Mouse (Mus musculus) midbrain, postnatal 0 days (tissue): Measurements from ENCODE around the gene Cpne4. TPM values are rescaled to one million over a fixed set of nuclear protein-coding genes. Genes with fewer than 3 reads are reported as not detected.

ENCODE experiments used
- ATAC-seq: fragments of 200-750 bp; cut with Nextera tagmentation; 2 replicates; pipeline ENCODE4 v1.8.0; 2017; ENCODE audit warnings: moderate number of reproducible peaks, mild to moderate bottlenecking, moderate TSS enrichment, moderate library complexity; ENCODE audit not compliant: low FRiP score
- DNase-seq: peaks from one replicate; pipeline ENCODE4 v3.0.0-alpha.2; 2015; ENCODE audit warnings: low spot score
- H3K27ac ChIP-seq: fragments of 300-500 bp; sonication (generic); 2 replicates; pipeline ENCODE4 v1.5.1; 2014; ENCODE audit warnings: low read depth, mild to moderate bottlenecking, low read length, mixed read lengths
- H3K27me3 ChIP-seq: fragments of 300-500 bp; sonication (generic); 2 replicates; pipeline ENCODE4 v1.6.1; 2014; ENCODE audit warnings: low read length, control low read depth, mixed read lengths; ENCODE audit not compliant: insufficient read depth
- H3K36me3 ChIP-seq: fragments of 300-500 bp; sonication (generic); 2 replicates; pipeline ENCODE4 v1.6.1; 2014; ENCODE audit warnings: low read length, control low read depth, mixed read lengths; ENCODE audit not compliant: insufficient read depth
- H3K4me1 ChIP-seq: fragments of 300-500 bp; sonication (generic); 2 replicates; pipeline ENCODE4 v1.6.1; 2014; ENCODE audit warnings: mild to moderate bottlenecking, control low read depth, antibody characterized with exemption, low read length, mixed read lengths; ENCODE audit not compliant: insufficient read depth
- H3K4me2 ChIP-seq: fragments of 300-500 bp; sonication (generic); 2 replicates; pipeline ENCODE4 v1.6.1; 2014; ENCODE audit warnings: low read depth, mild to moderate bottlenecking, low read length, mixed read lengths; ENCODE audit not compliant: poor library complexity, severe bottlenecking
- H3K4me3 ChIP-seq: fragments of 300-500 bp; sonication (generic); 2 replicates; pipeline ENCODE4 v1.5.1; 2014; ENCODE audit warnings: low read depth, mild to moderate bottlenecking, low read length, moderate library complexity
- H3K9ac ChIP-seq: fragments of 300-500 bp; sonication (generic); replicated peaks from 2 replicates; pipeline ENCODE4 v1.6.1; 2014; ENCODE audit warnings: mild to moderate bottlenecking, low read length, moderate library complexity, mixed read lengths; ENCODE audit not compliant: poor library complexity, severe bottlenecking
- H3K9me3 ChIP-seq: fragments of 300-500 bp; sonication (generic); 2 replicates; pipeline ENCODE4 v1.6.1; 2016; ENCODE audit warnings: low read length, control low read depth
- CTCF ChIP-seq: IDR thresholded peaks from 2 replicates; pipeline ENCODE4 v1.5.1; 2016; ENCODE audit warnings: antibody characterized with exemption, mild to moderate bottlenecking
- WGBS: fragments of 180-500 bp; shearing (Covaris S2); extraction: QIAGEN DNeasy Blood & Tissue Kit; methylation state at CpG from one replicate; pipeline ENCODE4 v1.1.7; 2014; 5-methylcytosine and 5-hydroxymethylcytosine counted together
- polyA plus RNA-seq: library from polyadenylated mRNA; unstranded; fragments of >200 nt; fragmentation: Nextera tagmentation; extraction: Ambion mirVana; gene quantifications from 2 replicates; pipeline ENCODE4 v1.2.1, GENCODE M21; 2015
- total RNA-seq: library from RNA; depleted of rRNA; stranded (reverse); fragments of >200 nt; gene quantifications from 2 replicates; pipeline ENCODE4 v1.2.3, GENCODE M21; 2014; rRNA removed

The Cpne4 gene
- total RNA-seq (25.5 and 29.3 TPM in 2 replicates), polyA plus RNA-seq (38.3 and 38.5 TPM in 2 replicates)

DNA sequence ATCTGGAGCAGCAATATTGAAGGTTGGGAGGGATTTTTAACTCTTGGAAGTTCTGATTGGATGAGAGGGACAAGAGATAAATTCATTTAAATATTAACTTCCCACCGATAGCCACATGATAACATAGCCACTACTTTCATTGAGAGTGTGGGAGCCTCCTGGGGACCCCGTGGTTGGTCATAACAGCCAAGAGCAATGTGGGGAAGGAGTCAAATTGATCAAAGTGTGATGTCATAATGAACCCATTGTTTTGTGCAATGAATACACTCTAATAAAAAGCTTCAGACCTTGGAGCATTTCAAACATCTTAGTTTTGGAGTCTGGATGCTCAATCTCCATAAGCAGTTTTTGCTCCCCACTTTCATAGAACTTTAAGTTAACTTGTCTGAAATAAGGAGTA, at the start of gene Cpne4:
Gene Cpne4 (plus strand): TSS at position 301 of the 400 bp plus-strand sequence.
- Histone ChIP-seq H3K36me3 (no peaks in the 10 kb centered on the region), H3K9ac (no peak within 1 kb of the TSS), H3K27ac (no peak within 1 kb of the TSS), H3K27me3 (no peaks in the 10 kb centered on the region), H3K4me2 (no peak within 1 kb of the TSS), H3K4me3 (no peak within 1 kb of the TSS), H3K9me3 (no peaks in the 10 kb centered on the region), H3K4me1 (no peaks in the 10 kb centered on the region)
- 91% methylated on average over 2 of the region's 2 CpGs for WGBS
- DNase-seq (no peak), ATAC-seq (no peak)
- TF ChIP-seq CTCF, result no peak

DNA sequence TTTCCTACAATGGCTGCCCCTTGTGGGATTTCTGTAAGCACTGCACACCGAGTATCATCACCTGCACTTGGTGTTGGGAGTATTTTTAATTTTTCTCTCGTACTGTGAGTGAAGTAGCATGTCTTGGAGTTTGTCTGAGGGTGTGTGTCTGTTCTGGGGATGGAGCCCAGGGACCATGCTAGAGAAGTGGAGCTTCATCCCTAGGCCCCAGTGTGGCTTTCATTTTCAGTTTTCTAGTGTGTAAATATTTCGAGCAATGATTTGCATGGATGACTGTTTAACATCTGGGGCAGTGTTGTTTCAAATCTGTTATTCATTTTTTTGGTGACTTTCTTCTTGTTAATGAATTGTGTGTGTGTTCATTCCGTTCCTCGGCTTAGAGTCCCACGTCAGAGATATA, 31.9 kb upstream of the Cpne4 start:
- no peak overlapping the region for H3K4me2 ChIP-seq
- H3K9me3 ChIP-seq, result no peaks in the 10 kb centered on the region
- H3K36me3 ChIP-seq, result no peaks in the 10 kb centered on the region
- no peak overlapping the region for H3K9ac ChIP-seq
- TF ChIP-seq CTCF, result no peak
- H3K27me3 ChIP-seq, result no peaks in the 10 kb centered on the region
- DNase-seq (no peak), ATAC-seq (no peak)
- 84% methylated on average over 6 of the region's 6 CpGs for WGBS
- H3K4me3 ChIP-seq, result no peak overlapping the region
- H3K27ac ChIP-seq, result no peak overlapping the region
- H3K4me1 ChIP-seq, result no peaks in the 10 kb centered on the region

DNA sequence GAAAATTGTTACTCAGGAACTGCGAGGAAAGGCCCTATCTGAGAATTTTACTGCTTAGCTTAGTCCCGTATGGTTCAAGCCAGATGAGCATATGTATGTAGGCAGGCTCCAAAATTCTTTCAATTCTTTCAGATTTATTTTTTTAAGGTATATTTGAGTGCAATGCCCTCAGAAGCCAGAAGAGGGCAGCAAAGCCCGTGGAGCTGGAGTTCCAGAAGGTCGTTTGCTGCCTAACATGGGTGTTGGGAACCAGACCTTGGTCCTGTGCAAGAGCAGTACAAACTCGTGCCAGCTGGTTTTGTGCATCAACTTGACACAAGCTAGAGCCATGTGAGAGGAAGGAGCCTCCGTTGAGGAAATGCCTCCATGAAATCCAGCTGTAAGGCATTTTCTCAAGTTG, 11.6 kb upstream of the Cpne4 start:
- no peak for DNase-seq
- 58% methylated on average over 6 of the region's 6 CpGs for WGBS
- Histone ChIP-seq H3K36me3 (no peaks in the 10 kb centered on the region), H3K4me1 (no peaks in the 10 kb centered on the region), H3K4me3 (no peak overlapping the region), H3K27me3 (no peaks in the 10 kb centered on the region), H3K27ac (no peak overlapping the region), H3K9ac (no peak overlapping the region), H3K4me2 (no peak overlapping the region), H3K9me3 (no peaks in the 10 kb centered on the region)
- ATAC-seq, result no peak
- peak; percentile 52 for TF ChIP-seq CTCF

DNA sequence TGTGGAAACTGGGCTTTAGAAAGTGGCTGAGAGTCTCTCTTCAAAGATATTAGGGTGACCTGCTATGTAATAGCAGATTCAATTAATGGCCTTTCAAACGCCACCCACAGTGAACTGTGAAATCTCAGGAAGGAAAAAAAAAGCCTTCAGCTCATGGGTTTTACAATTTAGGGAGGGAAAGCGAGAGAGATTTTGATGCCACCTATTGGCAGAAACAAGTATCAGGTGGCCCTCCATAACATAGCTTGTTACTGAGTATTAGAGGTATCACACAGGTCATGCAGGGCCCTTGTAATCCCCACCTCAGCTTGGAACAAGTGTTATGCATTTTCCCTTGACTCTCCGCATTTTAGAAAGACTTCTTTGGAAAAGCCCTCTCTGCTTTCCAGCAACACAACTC, 18.7 kb downstream of the Cpne4 start:
- no peaks in the 10 kb centered on the region for H3K9me3 ChIP-seq
- no peak overlapping the region for H3K9ac ChIP-seq
- peaks cover 7% of the 10 kb centered on the region; the same call in 1 of the 2 replicates for H3K27me3 ChIP-seq
- no peak overlapping the region for H3K4me3 ChIP-seq
- ATAC-seq (no peak), DNase-seq (peak; percentile 51)
- H3K36me3 ChIP-seq, result no peaks in the 10 kb centered on the region
- peak; percentile 77 for TF ChIP-seq CTCF
- no peak overlapping the region for H3K4me2 ChIP-seq
- H3K27ac ChIP-seq, result no peak overlapping the region
- H3K4me1 ChIP-seq, result no peaks in the 10 kb centered on the region
- WGBS, result 40% methylated on average over 3 of the region's 3 CpGs

DNA sequence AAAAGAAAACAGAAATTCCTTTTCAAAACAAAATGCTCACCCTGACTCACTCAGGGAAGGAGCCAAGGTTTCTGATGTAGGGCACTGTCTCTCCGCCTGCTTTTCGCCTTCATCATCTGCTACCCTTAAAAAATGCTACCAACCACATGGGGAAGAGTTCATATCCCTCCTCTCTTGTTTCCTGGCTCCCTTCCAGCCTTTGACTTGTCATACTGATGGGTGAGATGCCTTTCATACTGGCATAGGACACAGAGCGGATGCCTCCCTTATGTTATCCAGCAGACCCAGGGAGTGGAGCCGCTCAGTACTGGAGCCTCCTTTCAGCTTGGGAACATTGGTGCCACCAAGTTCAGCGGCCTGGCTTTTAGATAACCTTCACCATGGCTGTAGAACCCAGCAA, 19.4 kb downstream of the Cpne4 start:
- H3K9me3 ChIP-seq, result no peaks in the 10 kb centered on the region
- H3K4me3 ChIP-seq, result no peak overlapping the region
- no peak overlapping the region for H3K27ac ChIP-seq
- no peak overlapping the region for H3K4me2 ChIP-seq
- ATAC-seq (no peak), DNase-seq (no peak)
- peaks cover 7% of the 10 kb centered on the region; the same call in 1 of the 2 replicates for H3K27me3 ChIP-seq
- TF ChIP-seq CTCF, result no peak
- WGBS, result 89% methylated on average over 5 of the region's 5 CpGs
- H3K4me1 ChIP-seq, result no peaks in the 10 kb centered on the region
- H3K9ac ChIP-seq, result no peak overlapping the region
- no peaks in the 10 kb centered on the region for H3K36me3 ChIP-seq

DNA sequence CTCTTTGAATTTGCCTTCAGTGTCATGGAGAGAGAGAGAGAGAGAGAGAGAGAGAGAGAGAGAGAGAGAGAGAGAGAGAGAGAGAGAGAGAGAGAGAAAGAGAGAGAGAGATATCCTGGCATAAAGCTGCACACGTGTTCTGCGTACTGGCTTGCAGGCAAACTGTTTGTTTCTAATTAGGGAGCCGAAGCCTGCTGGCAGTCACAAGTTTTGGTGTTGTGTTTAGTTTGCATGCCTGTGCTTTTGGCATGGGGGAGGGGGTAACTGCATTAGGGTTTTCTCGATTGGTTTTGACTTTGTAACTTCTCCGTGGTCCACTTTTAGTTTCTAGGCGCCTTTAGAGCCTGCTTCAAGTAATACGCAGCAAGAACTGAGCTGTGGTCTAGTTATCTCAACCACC, 20.0 kb downstream of the Cpne4 start:
- DNase-seq (no peak), ATAC-seq (no peak)
- Histone ChIP-seq H3K9me3 (no peaks in the 10 kb centered on the region), H3K27ac (no peak overlapping the region), H3K36me3 (no peaks in the 10 kb centered on the region), H3K27me3 (peaks cover 7% of the 10 kb centered on the region; the same call in 1 of the 2 replicates), H3K4me1 (no peaks in the 10 kb centered on the region), H3K4me3 (no peak overlapping the region), H3K9ac (no peak overlapping the region), H3K4me2 (no peak overlapping the region)
- WGBS, result 76% methylated on average over 7 of the region's 7 CpGs
- TF ChIP-seq CTCF, result no peak
